Mouse (Mus musculus) myocyte (in vitro differentiated cells): ENCODE data around the gene Rsl24d1. TPM values are rescaled to one million over a fixed set of nuclear protein-coding genes. Genes with fewer than 3 reads are reported as not detected.
A peak's percentile ranks its signal among the peaks of the same experiment; 100 is the strongest.

ENCODE experiments used
- H3K27me3 ChIP-seq: one replicate; pipeline ENCODE4 v1.6.1; 2011; ENCODE audit not compliant: control insufficient read depth, insufficient read depth, insufficient read length
- H3K36me3 ChIP-seq: one replicate; pipeline ENCODE4 v1.6.1; 2011; ENCODE audit not compliant: control insufficient read depth, insufficient read depth
- H3K4me2 ChIP-seq: one replicate; pipeline ENCODE4 v1.6.1; 2011; ENCODE audit warnings: low read depth, control low read depth
- H3K4me3 ChIP-seq: one replicate; pipeline ENCODE4 v1.5.1; 2011; ENCODE audit warnings: mild to moderate bottlenecking, control low read depth, moderate library complexity
- H3K79me2 ChIP-seq: one replicate; pipeline ENCODE4 v1.6.1; 2011; ENCODE audit not compliant: control insufficient read depth, insufficient read depth
- H3ac ChIP-seq: one replicate; pipeline ENCODE4 v1.6.1; 2011; ENCODE audit not compliant: control insufficient read depth, insufficient read length
- CEBPB ChIP-seq: IDR thresholded peaks from 2 replicates; pipeline ENCODE4 v1.6.1; 2011; ENCODE audit warnings: mild to moderate bottlenecking, moderate library complexity; ENCODE audit not compliant: poor library complexity, insufficient read depth, severe bottlenecking
- E2F4 ChIP-seq: IDR thresholded peaks from one replicate; pipeline ENCODE4 v1.6.1; 2011; ENCODE audit warnings: mild to moderate bottlenecking, control low read depth, moderate library complexity; ENCODE audit not compliant: insufficient read depth
- MAX ChIP-seq: IDR thresholded peaks from one replicate; pipeline ENCODE4 v1.6.1; 2011; ENCODE audit warnings: low read depth, mild to moderate bottlenecking, control low read depth
- MYOD1 ChIP-seq, 3 experiments: IDR thresholded peaks; one replicate each; pipeline ENCODE4 v1.6.1; 2011; ENCODE audit warnings: control low read depth in 2 of 3, low read depth in 2 of 3, mild to moderate bottlenecking in 2 of 3, moderate library complexity in 1 of 3; ENCODE audit not compliant: insufficient read length in 2 of 3, control insufficient read depth in 1 of 3
- MYOG ChIP-seq, 3 experiments: IDR thresholded peaks; one replicate each; pipeline ENCODE4 v1.6.1; 2011; ENCODE audit warnings: control low read depth in 2 of 3, low read depth in 2 of 3, mild to moderate bottlenecking in 2 of 3; ENCODE audit not compliant: insufficient read length in 2 of 3, control insufficient read depth in 1 of 3, insufficient read depth in 1 of 3
- POLR2A ChIP-seq: IDR thresholded peaks from one replicate; pipeline ENCODE4 v1.6.1; 2011; ENCODE audit warnings: low read depth, mild to moderate bottlenecking, control low read depth, moderate library complexity; ENCODE audit not compliant: insufficient read length
- POLR2AphosphoS2 ChIP-seq: IDR thresholded peaks from one replicate; pipeline ENCODE4 v1.6.1; 2011; ENCODE audit warnings: low read depth, control low read depth; ENCODE audit not compliant: insufficient read length
- REST ChIP-seq: IDR thresholded peaks from one replicate; pipeline ENCODE4 v1.6.1; 2011; ENCODE audit warnings: mild to moderate bottlenecking, control low read depth, moderate library complexity; ENCODE audit not compliant: insufficient read depth, insufficient read length
- SRF ChIP-seq: IDR thresholded peaks from one replicate; pipeline ENCODE4 v1.6.1; 2011; ENCODE audit warnings: low read depth; ENCODE audit not compliant: control insufficient read depth, insufficient read length
- TCF12 ChIP-seq: IDR thresholded peaks from one replicate; pipeline ENCODE4 v1.6.1; 2011; ENCODE audit warnings: mild to moderate bottlenecking, control low read depth; ENCODE audit not compliant: poor library complexity, insufficient read depth, severe bottlenecking
- TCF3 ChIP-seq: IDR thresholded peaks from one replicate; pipeline ENCODE4 v1.6.1; 2011; ENCODE audit warnings: low read depth, control low read depth; ENCODE audit not compliant: insufficient read length
- USF1 ChIP-seq: IDR thresholded peaks from one replicate; pipeline ENCODE4 v1.6.1; 2011; ENCODE audit warnings: low read depth, mild to moderate bottlenecking, control low read depth, moderate library complexity
- polyA plus RNA-seq: library from polyadenylated mRNA; unstranded; fragments of >200 nt; fragmentation: generic; extraction: Trizol; gene quantifications from one replicate; pipeline ENCODE4 v1.2.1, GENCODE M21; 2012; ENCODE audit warnings: missing spikeins

Gene Rsl24d1
- polyA plus RNA-seq, 1 experiment = 54.7 TPM

DNA sequence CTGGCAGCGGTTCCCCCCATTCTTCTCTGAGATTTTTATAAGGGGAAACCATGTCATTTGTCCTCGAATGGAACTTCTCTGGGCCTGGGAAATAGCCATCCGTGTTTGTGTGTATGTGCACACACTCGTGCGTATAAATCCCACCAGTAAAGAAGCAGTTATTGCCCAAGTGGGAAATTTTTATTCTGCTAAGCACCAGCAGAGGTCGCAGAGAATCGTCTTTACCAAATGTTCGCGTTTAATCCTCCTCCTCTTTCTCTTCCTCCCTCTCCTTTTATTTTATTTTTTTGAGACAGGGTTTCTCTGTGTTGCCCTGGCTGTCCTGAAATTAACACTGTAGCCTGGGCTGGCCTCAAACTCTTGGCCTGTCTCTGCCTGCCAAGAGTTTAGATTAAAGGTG lies 41.1 kb downstream of the Rsl24d1 start:
- Histone ChIP-seq H3ac (no peak overlapping the region), H3K36me3 (no peaks in the 10 kb centered on the region), H3K27me3 (no peaks in the 10 kb centered on the region), H3K79me2 (no peaks in the 10 kb centered on the region), H3K4me2 (no peak overlapping the region), H3K4me3 (no peak overlapping the region)
- TF ChIP-seq E2F4 (no peak), POLR2A (no peak), MYOD1 (IDR thresholded peaks at IDR 0.05; ENCODE audit: control insufficient read depth in 1 of 3, insufficient read length in 2 of 3, low read depth in 2 of 3) (no peak), REST (no peak), TCF12 (no peak), POLR2AphosphoS2 (no peak), MAX (no peak), TCF3 (no peak), USF1 (no peak), SRF (no peak), CEBPB (no peak), MYOG (IDR thresholded peaks at IDR 0.05; ENCODE audit: control insufficient read depth in 1 of 3, insufficient read depth in 1 of 3, insufficient read length in 2 of 3, low read depth in 2 of 3) (no peak)

DNA sequence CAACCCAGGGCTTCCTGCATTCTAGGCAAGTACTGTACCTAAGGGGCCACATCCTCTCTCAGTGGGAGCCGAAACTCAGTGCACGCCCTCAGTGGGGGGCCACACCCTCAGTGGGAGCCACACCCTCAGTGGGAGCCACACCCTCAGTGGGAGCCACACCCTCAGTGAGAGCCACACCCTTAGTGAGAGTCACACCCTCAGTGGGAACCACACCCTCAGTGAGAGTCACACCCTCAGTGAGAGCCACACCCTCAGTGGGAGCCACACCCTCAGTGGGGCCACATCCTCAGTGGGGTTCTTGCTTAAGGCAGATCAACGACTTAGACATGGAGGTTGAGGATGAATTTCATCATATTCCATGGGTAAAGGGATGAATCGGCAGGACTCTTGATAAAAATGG lies 44.7 kb downstream of the Rsl24d1 start:
- Histone ChIP-seq H3K4me3 (no peak overlapping the region), H3K27me3 (no peaks in the 10 kb centered on the region), H3ac (no peak overlapping the region), H3K79me2 (no peaks in the 10 kb centered on the region), H3K36me3 (no peaks in the 10 kb centered on the region), H3K4me2 (no peak overlapping the region)
- no peak for TF ChIP-seq MYOG (IDR thresholded peaks at IDR 0.05; ENCODE audit: control insufficient read depth in 1 of 3, insufficient read depth in 1 of 3, insufficient read length in 2 of 3, low read depth in 2 of 3)
- no peak for TF ChIP-seq E2F4
- TF ChIP-seq TCF3 = no peak
- no peak for TF ChIP-seq TCF12
- no peak for TF ChIP-seq CEBPB
- TF ChIP-seq MYOD1 (IDR thresholded peaks at IDR 0.05; ENCODE audit: control insufficient read depth in 1 of 3, insufficient read length in 2 of 3, low read depth in 2 of 3) = no peak
- no peak for TF ChIP-seq SRF
- no peak for TF ChIP-seq USF1
- no peak for TF ChIP-seq POLR2A
- no peak for TF ChIP-seq REST
- no peak for TF ChIP-seq MAX
- no peak for TF ChIP-seq POLR2AphosphoS2

DNA sequence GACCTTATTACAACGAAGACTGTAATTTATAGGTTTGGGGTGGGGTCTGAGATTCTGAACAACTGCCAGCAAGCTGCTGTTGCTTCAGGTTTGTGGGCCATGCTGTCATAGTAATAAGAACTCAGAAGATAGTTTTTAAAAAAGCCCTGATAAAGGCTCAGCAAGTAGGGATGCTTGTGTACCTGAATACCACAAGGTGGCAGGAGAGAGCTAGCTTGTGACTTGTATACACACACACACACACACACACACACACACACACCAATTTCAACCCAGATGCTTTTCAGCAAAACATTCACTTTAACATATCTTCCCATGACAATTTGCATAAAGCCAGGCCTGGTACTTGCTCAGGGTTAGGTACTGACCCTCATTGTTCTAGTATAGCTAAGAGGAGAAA lies 46.0 kb downstream of the Rsl24d1 start:
- H3K4me2 ChIP-seq = no peak overlapping the region
- no peaks in the 10 kb centered on the region for H3K36me3 ChIP-seq
- no peaks in the 10 kb centered on the region for H3K79me2 ChIP-seq
- no peak for TF ChIP-seq CEBPB
- no peak for TF ChIP-seq MYOD1 (IDR thresholded peaks at IDR 0.05; ENCODE audit: control insufficient read depth in 1 of 3, insufficient read length in 2 of 3, low read depth in 2 of 3)
- TF ChIP-seq E2F4 = no peak
- TF ChIP-seq POLR2AphosphoS2 = no peak
- H3ac ChIP-seq = no peak overlapping the region
- H3K4me3 ChIP-seq = no peak overlapping the region
- H3K27me3 ChIP-seq = no peaks in the 10 kb centered on the region

DNA sequence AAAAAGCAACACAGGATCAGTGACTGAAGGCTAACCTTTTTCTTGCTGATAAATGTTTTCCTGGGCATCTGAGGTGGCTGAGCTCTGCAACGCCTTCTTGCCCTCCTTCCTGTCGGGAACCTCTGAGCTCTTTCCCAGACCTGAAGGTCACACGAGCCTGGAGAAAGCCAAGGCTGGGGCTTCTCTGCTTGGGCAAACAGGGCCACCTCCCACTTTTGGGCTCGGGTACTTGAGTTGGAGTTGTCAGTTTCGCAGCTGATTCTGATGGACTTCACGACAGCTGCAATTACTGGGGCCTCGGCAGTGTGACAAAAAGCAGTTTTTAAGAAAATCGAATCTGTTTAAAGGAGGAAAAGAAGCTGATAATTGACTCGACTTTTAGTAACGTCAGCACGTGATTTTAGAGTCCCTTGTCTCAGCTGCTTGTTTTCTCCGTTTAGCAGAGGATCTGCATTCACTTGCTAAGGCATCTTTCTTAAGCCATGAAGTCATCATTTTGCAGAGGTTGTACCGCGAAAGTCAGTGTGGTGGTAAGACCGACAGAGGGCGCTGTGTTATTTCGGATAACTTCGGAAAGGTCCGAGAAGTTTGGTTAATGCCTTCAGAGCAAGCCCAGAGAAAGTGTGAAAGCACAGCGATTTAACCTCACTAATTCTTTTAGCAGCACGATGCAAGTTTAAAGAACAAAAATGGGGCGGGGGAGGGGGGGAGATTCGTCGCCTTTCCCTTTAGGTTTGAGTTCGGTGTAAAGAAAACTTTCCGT lies 49.5 kb downstream of the Rsl24d1 start:
- no peak for TF ChIP-seq POLR2AphosphoS2
- TF ChIP-seq MAX = no peak
- no peak for TF ChIP-seq E2F4
- no peak for TF ChIP-seq TCF12
- no peak for TF ChIP-seq TCF3
- TF ChIP-seq CEBPB = no peak
- no peak for TF ChIP-seq SRF
- TF ChIP-seq POLR2A = no peak
- TF ChIP-seq MYOD1 (IDR thresholded peaks at IDR 0.05; ENCODE audit: control insufficient read depth in 1 of 3, insufficient read length in 2 of 3, low read depth in 2 of 3) = no peak
- TF ChIP-seq REST = no peak
- TF ChIP-seq USF1 = no peak
- TF ChIP-seq MYOG (IDR thresholded peaks at IDR 0.05; ENCODE audit: control insufficient read depth in 1 of 3, insufficient read depth in 1 of 3, insufficient read length in 2 of 3, low read depth in 2 of 3) = no peak
- no peak overlapping the region for H3ac ChIP-seq
- H3K36me3 ChIP-seq = no peaks in the 10 kb centered on the region
- peak overlapping the region; percentile 61 for H3K4me2 ChIP-seq
- no peaks in the 10 kb centered on the region for H3K27me3 ChIP-seq
- H3K4me3 ChIP-seq = no peak overlapping the region
- no peaks in the 10 kb centered on the region for H3K79me2 ChIP-seq

DNA sequence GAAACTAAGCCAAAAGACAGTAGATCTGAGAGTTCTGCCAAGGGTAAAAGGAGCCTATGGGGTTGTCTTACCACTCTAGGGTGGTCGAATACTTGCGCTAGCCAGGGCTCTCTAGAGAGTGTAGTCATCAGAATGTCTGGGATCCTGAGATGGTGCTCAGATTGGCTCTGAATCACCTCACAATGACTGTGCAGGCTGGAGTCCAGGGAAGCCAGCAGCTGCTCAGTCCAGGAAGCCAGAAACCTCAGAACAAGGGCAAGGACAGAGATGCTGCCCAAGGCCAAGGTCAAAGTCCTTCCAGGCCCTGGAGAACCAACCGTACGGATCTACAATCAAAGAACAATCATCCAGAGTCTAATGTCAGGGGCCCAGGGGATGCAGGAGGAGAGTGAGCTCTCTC lies 52.4 kb downstream of the Rsl24d1 start:
- TF ChIP-seq POLR2A = no peak
- peak in 2 of 3 experiments; percentile 26 to 53 for TF ChIP-seq MYOD1 (IDR thresholded peaks at IDR 0.05; ENCODE audit: control insufficient read depth in 1 of 3, insufficient read length in 2 of 3, low read depth in 2 of 3)
- TF ChIP-seq MYOG (IDR thresholded peaks at IDR 0.05; ENCODE audit: control insufficient read depth in 1 of 3, insufficient read depth in 1 of 3, insufficient read length in 2 of 3, low read depth in 2 of 3) = peak in 1 of 3 experiments; percentile 54
- no peaks in the 10 kb centered on the region for H3K36me3 ChIP-seq
- no peaks in the 10 kb centered on the region for H3K27me3 ChIP-seq
- no peaks in the 10 kb centered on the region for H3K79me2 ChIP-seq
- H3ac ChIP-seq = no peak overlapping the region
- no peak overlapping the region for H3K4me3 ChIP-seq
- H3K4me2 ChIP-seq = no peak overlapping the region

Other genes starting within 250 kb of the Rsl24d1 start
- gene Pygo1, start 187.8 kb upstream of the Rsl24d1 start, polyA plus RNA-seq = 0.01 TPM
- gene Dyx1c1, start 154.6 kb upstream of the Rsl24d1 start, polyA plus RNA-seq = not detected
- 0.01 TPM for gene Gm44503, start 154.6 kb upstream of the Rsl24d1 start, polyA plus RNA-seq
- gene Ccpg1os, start 128.0 kb upstream of the Rsl24d1 start, polyA plus RNA-seq = 7.1 TPM
- gene Ccpg1, start 128.0 kb upstream of the Rsl24d1 start, polyA plus RNA-seq = 9.5 TPM
- gene Pigb, start 73.0 kb upstream of the Rsl24d1 start, polyA plus RNA-seq = 5.3 TPM
- gene Rab27a, start 68.6 kb upstream of the Rsl24d1 start, polyA plus RNA-seq = 0.10 TPM
- gene Khdc3, start 11.6 kb upstream of the Rsl24d1 start, polyA plus RNA-seq = not detected
- gene Gm20509, start 11.0 kb upstream of the Rsl24d1 start, polyA plus RNA-seq = not detected